Mouse (Mus musculus) CH12.LX (cell line): ENCODE measurements around the gene Atp4b.

Experiments
- CTCF ChIP-seq, 2 experiments: IDR thresholded peaks in 1 of 2; conservative IDR thresholded peaks in 1 of 2; 2 replicates each; pipeline ENCODE4 v1.5.1; 2011 to 2012; ENCODE audit warnings: low read depth in 2 of 2, low read length in 2 of 2, improper control_type of control experiment in 1 of 2, inconsistent platforms in 1 of 2, mild to moderate bottlenecking in 1 of 2, moderate library complexity in 1 of 2
- E2F4 ChIP-seq: IDR thresholded peaks from 2 replicates; pipeline ENCODE4 v1.6.1; 2011; ENCODE audit warnings: low read depth, low read length, improper control_type of control experiment; ENCODE audit not compliant: insufficient replicate concordance
- EP300 ChIP-seq: IDR thresholded peaks from 2 replicates; pipeline ENCODE4 v1.6.1; 2011; ENCODE audit warnings: low read length, improper control_type of control experiment
- RAD21 ChIP-seq: IDR thresholded peaks from 2 replicates; pipeline ENCODE4 v1.6.1; 2011; ENCODE audit warnings: low read depth, mild to moderate bottlenecking, low read length, improper control_type of control experiment, moderate library complexity
- USF2 ChIP-seq: conservative IDR thresholded peaks from 2 replicates; pipeline ENCODE4 v1.6.1; 2011; ENCODE audit warnings: low read depth, low read length, improper control_type of control experiment

GRCm38 (mm10) chr8:13343134-13343533, 53.5 kb downstream of the Atp4b start:
- TF ChIP-seq E2F4 (no peak), RAD21 (no peak), EP300 (no peak), USF2 (no peak), CTCF (conservative IDR thresholded peaks at IDR 0.05 in 1 of 2, IDR thresholded peaks at IDR 0.05 in 1 of 2; ENCODE audit: low read depth in 2 of 2, low read length in 2 of 2) (no peak)
